Comparison of ENCODE assay signal across 20 mouse cellular contexts in the genomic region with DNA sequence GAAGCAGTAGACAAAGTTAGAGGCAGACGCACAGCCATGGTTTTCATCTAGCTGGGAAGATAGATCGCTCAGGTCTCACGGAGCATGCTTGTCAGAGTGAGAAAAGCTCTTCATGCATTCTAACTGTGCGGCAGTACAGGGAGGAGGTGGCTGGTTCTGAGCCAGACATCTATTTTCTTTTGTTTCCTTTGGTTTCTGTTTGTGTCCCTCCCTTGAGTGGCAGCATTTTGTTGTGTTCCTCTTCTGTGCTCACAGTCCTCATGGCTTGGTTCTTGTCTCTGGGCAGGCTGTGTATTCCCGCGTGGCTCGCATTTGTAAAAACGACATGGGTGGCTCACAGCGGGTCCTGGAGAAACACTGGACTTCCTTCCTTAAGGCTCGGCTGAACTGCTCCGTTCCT.
A peak's percentile ranks its signal among the peaks of the same experiment; 100 is the strongest.
DNase-seq lines count a peak whose midpoint lies in the region; ATAC-seq and TF ChIP-seq lines count a peak whose summit lies in the region.
"Had no signal": no experiment of that assay in that cellular context is flagged by ENCODE, and none has a peak within 500 bp of the region (broad histone marks: within the 10 kb centered on the region; RNA-seq: fewer than 3 reads in every experiment).

No protein-coding gene starts in this region.

- TF ChIP-seq POLR2A in brain, embryonic 14.5 days (IDR thresholded peaks at IDR 0.05; ENCODE audit: borderline replicate concordance, extremely low read depth, insufficient read depth, insufficient read length, poor library complexity, severe bottlenecking): no peak

- DNase-seq in frontal cortex, adult 2 months (ENCODE audit: extremely low spot score in 1 of 2, low spot score in 1 of 2): no peak
- DNase-seq in heart, embryonic 10.5 days (ENCODE audit: low spot score): peak; percentile 19
- no peak for DNase-seq in heart, postnatal 4 days
- DNase-seq in layer of hippocampus, adult 2 months (ENCODE audit: low spot score in 2 of 2): no peak
- no peak for DNase-seq in layer of hippocampus, postnatal 14 days (ENCODE audit: low spot score in 2 of 2)
- peak; percentile 47 for DNase-seq in brain, embryonic 14.5 days (ENCODE audit: low read depth)
- no peak for DNase-seq in embryo, embryonic 10.5 days (ENCODE audit: low spot score)
- DNase-seq: adrenal gland, adult 2 months; adrenal gland, postnatal 25 days; cerebellum, adult 11 months; cerebellum, adult 8-10 months; cerebellum, postnatal 14 days; gastrocnemius, postnatal 10 days; heart, postnatal 14 days; kidney, adult 8-10 months had no signal

- H3K4me1 ChIP-seq in heart, embryonic 10.5 days: peaks cover 11% of the 10 kb centered on the region
- H3K4me1 ChIP-seq: embryonic facial prominence, embryonic 12.5 days; hindbrain, embryonic 12.5 days had no signal

- WGBS in heart, embryonic 10.5 days: 87% methylated on average over 11 of the region's 11 CpGs

- H3K9me3 ChIP-seq in heart, embryonic 10.5 days: no peaks in the 10 kb centered on the region
- H3K9me3 ChIP-seq: embryonic facial prominence, embryonic 12.5 days; forebrain, embryonic 15.5 days; hindbrain, embryonic 12.5 days had no signal

- peaks cover 73% of the 10 kb centered on the region for H3K36me3 ChIP-seq in heart, embryonic 10.5 days

- no peaks in the 10 kb centered on the region for H3K27me3 ChIP-seq in heart, embryonic 10.5 days (ENCODE audit: insufficient read depth, poor library complexity, severe bottlenecking)
- H3K27me3 ChIP-seq: embryonic facial prominence, embryonic 12.5 days; forebrain, embryonic 15.5 days; hindbrain, embryonic 12.5 days had no signal

- no peak overlapping the region for H3K4me3 ChIP-seq in heart, embryonic 10.5 days
- no peak overlapping the region for H3K4me3 ChIP-seq in layer of hippocampus, adult 2 months
- H3K4me3 ChIP-seq: embryonic facial prominence, embryonic 12.5 days; forebrain, embryonic 15.5 days; hindbrain, embryonic 12.5 days had no signal

- no peak overlapping the region for H3K27ac ChIP-seq in heart, embryonic 10.5 days
- H3K27ac ChIP-seq in layer of hippocampus, adult 2 months: peak overlapping the region; percentile 28; the same call in 1 of the 2 replicates
- H3K27ac ChIP-seq: embryonic facial prominence, embryonic 12.5 days; forebrain, embryonic 15.5 days; hindbrain, embryonic 12.5 days had no signal

- ATAC-seq in frontal cortex, adult (ENCODE audit: low TSS enrichment): peak; percentile 73
- ATAC-seq: forebrain, embryonic 15.5 days; intestine, embryonic 16.5 days had no signal

- no peak for TF ChIP-seq CTCF in layer of hippocampus, adult 2 months (conservative IDR thresholded peaks at IDR 0.05)
- no peak for TF ChIP-seq CTCF in brain, embryonic 14.5 days (IDR thresholded peaks at IDR 0.05; ENCODE audit: borderline replicate concordance, extremely low read depth, insufficient read depth, insufficient read length)

Comparison
In these comparisons a context has a peak if more than half of its experiments do, and no peak if none do; other contexts are left out.
1. DNase-seq: peak in heart, embryonic 10.5 days (single experiment) and brain, embryonic 14.5 days (single experiment); none in frontal cortex, adult 2 months (0 of 2), heart, postnatal 4 days (single experiment), layer of hippocampus, adult 2 months (0 of 2), layer of hippocampus, postnatal 14 days (0 of 2) and embryo, embryonic 10.5 days (single experiment).